Mouse (Mus musculus): ENCODE results near the gene Col4a3.
A peak's percentile ranks its signal among the peaks of the same experiment; 100 is the strongest.

Gene Col4a3

GRCm38 (mm10) chr1:82605856-82606255 is 19.1 kb downstream of the Col4a3 start:
- no peak for DNase-seq (ENCODE audit: low spot score in 2 of 2)

DNA sequence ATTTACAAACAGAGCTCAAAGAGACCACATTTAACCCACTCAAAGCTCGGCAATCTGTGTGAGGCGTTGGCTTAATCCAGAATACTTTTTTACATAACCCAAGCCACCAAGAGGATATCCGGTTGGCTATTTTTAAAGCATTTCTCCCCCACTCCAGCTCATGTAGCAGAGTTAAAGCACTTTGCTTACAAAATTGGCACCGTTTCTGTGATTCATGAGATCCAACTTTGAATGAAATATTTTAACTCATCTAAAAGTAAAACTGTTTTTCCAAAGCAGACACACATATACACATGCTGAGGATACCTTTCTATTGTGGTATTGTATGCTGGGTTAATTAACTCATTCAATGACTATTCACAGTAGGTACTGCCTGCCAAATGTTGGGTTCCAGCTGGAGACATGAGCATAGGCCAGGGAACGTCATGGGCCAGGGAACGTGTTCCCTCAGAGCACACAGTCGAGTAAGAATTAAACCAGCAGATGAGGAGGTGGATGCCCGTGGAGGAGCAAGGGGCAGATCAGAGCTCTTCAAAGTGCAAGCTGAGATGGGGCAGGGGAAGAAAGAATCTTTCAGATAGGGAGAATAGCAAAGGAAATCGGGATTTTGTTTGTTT is 22.0 kb downstream of the Col4a3 start:
- peak in 1 of 2 experiments; percentile 50 for DNase-seq (ENCODE audit: low spot score in 2 of 2)

- no peak for DNase-seq (ENCODE audit: low spot score in 2 of 2)
Observed at GRCm38 (mm10) chr1:82612061-82612660, 25.4 kb downstream of the Col4a3 start.

- DNase-seq (ENCODE audit: low spot score in 2 of 2) = no peak
Observed at GRCm38 (mm10) chr1:82618001-82618400, 31.3 kb downstream of the Col4a3 start.

GRCm38 (mm10) chr1:82618592-82618991 is 31.9 kb downstream of the Col4a3 start:
- no peak for DNase-seq (ENCODE audit: low spot score in 2 of 2)

GRCm38 (mm10) chr1:82619981-82620380 is 33.3 kb downstream of the Col4a3 start:
- DNase-seq (ENCODE audit: low spot score in 2 of 2) = no peak

DNA sequence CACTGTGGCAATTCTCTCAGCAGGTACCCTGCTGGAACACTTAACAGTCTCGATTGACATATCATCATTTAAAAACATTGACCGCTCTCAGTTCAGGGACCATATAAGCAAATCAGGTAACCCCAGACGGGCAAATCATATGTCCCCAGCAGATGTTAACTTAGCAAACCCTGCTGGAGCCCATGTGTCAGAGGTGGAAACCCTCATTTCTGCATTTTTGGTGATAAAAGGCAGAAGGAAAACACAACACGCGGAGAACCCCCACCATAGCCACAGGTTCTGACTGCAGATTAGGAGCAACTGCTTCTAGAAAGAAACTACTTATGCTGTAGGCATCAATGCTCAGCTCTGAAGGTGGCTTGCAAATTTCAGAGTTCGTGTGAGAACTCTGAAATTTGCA is 38.2 kb downstream of the Col4a3 start:
- DNase-seq (ENCODE audit: low spot score in 2 of 2) = no peak

GRCm38 (mm10) chr1:82625474-82625873 is 38.8 kb downstream of the Col4a3 start:
- no peak for DNase-seq (ENCODE audit: low spot score in 2 of 2)

GRCm38 (mm10) chr1:82627652-82628051 is 40.9 kb downstream of the Col4a3 start:
- no peak for DNase-seq (ENCODE audit: low spot score in 2 of 2)

- DNase-seq (ENCODE audit: low spot score in 2 of 2) = no peak
Observed at GRCm38 (mm10) chr1:82629495-82629894, 42.8 kb downstream of the Col4a3 start.

DNA sequence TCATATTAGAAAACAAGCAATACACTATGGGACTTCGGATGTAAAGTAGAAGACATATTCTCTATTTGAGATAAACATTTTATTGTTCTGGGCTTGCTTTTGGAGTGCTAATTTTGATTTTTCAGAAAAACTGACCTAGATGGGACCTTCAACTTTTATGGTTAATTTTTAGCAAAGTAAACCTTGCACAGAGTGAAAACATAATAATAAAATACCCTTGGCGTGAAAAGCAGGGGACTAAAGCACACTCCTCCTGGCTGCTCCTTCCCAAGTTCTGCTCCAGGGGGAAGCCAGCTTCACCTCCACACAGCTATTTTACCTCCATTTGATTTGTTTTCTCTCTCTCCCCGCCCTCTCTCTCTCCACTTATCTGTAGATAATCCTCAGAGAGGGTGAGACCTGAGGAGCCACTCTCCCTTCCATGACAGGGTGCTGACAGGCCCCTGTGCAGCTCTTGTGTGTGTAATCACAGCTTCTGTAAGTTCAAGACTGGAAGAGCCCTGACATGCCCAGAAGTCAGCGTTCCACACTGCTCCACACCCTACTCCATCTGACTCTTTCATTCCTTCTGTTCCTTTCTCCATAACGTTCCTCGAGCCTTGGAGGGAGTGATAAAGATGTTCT is 44.6 kb downstream of the Col4a3 start:
- DNase-seq (ENCODE audit: low spot score in 2 of 2) = no peak

DNA sequence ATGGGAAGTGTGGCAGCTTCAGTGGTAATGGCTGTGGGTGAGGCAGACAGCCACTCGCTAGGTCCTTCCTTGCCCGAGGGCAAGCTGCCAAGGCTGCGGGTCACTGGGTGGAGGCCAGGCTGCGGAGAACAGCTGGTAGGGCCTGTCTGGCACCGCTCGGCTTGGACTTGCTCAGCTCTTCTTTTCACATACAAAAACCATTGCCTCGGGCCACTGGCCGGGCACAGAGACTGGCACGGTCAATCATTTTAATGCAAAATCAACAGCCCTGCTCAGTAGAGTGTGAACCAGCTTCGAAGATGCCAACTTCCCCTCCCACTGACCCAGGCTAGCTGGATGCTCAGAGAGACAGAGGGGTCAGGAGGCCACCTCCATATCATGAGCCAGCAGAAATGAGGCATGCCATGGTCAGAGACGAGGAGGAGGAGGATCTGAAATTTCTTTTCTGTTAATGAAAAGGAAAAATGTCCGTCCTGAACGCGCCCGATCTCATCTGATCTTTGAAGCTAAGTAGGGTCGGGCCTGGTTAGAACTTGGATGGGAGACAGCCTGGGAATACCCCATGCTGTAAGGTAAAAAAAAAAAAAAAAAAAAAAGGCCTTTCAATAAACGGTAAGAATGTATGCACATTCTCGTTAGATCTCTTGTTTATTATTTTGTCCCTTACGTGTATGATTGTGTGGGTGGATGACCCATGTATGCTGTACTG is 48.0 kb downstream of the Col4a3 start:
- DNase-seq (ENCODE audit: low spot score in 2 of 2) = peak; percentile 26 to 33

GRCm38 (mm10) chr1:82635254-82635620 is 48.5 kb downstream of the Col4a3 start:
- DNase-seq (ENCODE audit: low spot score in 2 of 2) = no peak

DNA sequence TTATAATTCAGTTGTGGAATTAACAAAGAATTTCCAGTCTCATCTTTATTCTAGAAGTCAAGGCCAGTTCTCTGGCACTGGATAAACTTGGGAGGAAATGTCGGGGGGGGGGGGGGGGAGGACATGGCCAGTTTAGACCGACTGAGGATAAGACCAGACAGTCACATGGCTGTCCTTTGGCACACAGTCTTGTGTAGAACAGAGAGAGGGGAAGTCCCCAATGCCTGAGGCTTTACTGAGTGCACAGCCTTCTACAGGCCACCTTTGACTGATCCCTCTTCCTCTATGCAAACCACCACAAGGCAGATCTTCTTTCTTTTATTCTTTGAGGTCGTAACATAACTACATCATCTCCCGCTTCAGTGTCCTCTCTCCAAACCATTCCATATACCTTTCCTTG is 49.6 kb downstream of the Col4a3 start:
- no peak for DNase-seq (ENCODE audit: low spot score in 2 of 2)

GRCm38 (mm10) chr1:82637414-82637813 is 50.7 kb downstream of the Col4a3 start:
- DNase-seq (ENCODE audit: low spot score in 2 of 2) = no peak

DNA sequence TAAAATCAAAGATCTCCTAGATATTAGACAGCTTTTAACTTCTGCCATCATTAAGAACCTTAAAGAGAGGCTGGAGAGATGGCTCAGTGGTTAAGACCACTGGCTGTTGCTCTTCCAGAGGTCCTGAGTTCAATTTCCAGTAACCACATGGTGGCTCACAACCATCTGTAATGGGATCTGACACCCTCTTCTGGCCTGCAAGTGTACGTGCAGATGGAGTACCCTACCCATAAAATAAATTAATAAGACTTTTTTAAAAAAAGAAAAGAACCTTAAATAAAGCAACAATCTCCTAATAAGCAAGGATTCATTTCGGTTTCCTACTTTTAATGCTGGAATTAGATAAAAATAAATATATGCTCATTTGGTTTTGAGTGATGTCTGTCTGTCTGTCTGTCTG is 51.7 kb downstream of the Col4a3 start:
- no peak for DNase-seq (ENCODE audit: low spot score in 2 of 2)

DNA sequence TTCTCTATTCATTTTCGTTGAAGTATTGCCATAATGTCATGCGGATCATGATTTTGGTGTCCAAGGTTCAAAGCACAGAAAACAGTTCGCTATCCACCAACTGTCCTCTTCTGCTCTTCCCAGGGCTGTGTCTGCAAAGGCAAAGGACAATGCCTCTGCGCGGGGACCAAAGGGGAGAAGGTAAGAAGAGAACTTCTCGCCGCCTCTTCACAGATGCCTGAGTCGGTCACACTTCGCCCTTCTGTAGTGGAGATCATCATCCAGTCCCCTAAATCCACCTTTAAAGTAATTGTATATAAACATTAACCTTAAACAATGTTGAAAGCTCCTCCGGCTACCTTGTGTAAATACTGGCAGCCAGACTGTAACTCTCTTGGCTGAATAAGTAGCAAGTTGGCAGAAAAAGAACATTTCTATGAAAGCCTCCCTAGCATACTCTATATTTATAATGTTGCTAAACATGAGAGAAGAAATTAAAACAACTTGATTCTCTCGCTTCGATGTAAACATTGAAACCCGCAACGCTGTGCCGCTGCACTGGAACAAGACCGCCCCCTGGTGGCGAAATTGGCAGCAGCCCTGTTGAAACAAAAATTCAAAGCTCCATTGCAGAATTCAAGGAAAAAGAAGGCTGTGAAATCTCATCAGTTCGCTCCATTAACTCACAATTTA is 54.7 kb downstream of the Col4a3 start:
- DNase-seq (ENCODE audit: low spot score in 2 of 2) = peak; percentile 82

GRCm38 (mm10) chr1:82647989-82648388 is 61.3 kb downstream of the Col4a3 start:
- DNase-seq (ENCODE audit: low spot score in 2 of 2) = no peak

DNA sequence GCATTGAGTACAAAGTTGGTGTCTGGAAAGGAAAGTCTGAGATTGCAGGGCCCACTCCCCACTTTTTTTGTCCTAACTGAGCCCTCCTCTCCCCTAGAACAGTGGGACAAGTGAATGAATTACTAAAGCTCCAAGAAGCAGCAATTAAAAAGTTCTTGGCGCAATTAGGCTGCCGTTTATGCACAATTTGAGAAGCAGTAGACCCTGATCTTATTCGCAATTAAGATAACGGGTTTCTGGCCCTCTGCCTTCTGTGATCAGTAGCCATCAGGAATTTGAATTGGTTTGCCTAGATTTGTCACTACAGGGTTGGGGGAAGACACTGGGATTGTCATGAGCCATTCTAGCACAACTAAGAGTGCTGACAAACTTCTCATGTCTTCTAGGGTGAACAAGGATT is 64.1 kb downstream of the Col4a3 start:
- no peak for DNase-seq (ENCODE audit: low spot score in 2 of 2)

DNA sequence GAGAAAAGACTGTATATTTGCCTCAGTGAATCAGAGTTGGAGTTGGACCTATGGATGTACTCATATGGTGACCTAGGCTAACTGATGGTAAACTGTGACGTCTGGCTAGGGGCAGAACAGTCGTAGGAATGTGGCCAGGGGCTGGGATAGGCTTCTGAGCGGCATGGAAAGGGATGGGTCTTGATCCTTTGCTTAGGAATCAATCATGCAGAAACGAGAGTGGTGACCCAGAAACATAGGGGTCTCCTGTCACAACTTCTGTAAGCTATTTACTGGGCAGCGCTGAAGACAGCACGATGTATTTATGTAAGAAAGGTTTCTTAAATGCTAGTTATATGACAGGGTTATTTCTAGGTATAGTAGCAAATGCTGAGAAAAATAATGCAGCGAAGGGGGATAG is 67.3 kb downstream of the Col4a3 start:
- no peak for DNase-seq (ENCODE audit: low spot score in 2 of 2)

DNA sequence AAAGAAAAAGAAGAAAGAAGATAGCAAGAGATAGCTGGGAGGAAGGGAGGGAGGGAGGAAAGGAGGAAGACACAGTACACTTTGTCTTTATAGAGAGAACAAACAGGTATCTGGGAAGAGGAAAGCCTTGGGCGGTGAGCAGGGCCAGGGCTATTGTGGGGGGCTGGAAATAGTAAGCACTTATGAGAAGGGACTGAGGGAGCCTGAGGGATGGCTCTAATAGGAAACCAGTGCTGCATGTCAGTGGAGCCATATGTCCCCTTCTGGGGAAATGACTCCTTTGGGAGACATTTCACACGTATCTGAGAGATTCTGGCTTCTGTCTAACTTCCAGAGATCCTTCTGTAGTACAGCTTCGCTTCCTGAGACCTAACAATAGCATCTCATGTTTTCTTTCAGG is 69.7 kb downstream of the Col4a3 start:
- DNase-seq (ENCODE audit: low spot score in 2 of 2) = no peak

- DNase-seq (ENCODE audit: low spot score in 2 of 2) = no peak
Observed at GRCm38 (mm10) chr1:82662269-82662668, 75.5 kb downstream of the Col4a3 start.

Measured in frontal cortex, postnatal 36 days (tissue).